Mouse (Mus musculus) cerebellum, adult 9-11 months (tissue): ENCODE results near the gene Lgr6.

Source experiments
- DNase-seq: peaks from one replicate; pipeline ENCODE4 v3.0.0; 2022

The Lgr6 gene

GRCm38 (mm10) chr1:134947590-134947989 lies 157.5 kb downstream of the Lgr6 start:
- no peak for DNase-seq

DNA sequence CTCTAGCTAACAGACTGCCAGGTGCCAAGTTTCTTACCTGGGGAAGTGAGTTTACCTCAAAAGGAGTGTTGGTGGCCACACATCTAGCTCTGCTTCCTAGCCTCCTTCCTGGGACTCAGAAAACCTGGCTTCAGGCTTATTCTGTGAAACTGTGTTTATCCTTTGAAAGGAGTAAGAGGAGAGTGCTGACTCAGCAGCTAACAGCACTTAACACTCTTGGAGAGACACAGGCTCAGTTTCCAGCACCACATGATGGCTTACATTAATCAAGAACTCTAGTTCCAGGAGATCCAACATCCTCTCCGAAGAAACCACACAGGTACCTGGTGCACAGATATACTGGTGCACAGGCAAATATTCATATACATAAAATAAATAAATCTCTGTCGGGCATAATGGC lies 162.2 kb downstream of the Lgr6 start:
- DNase-seq, result no peak

GRCm38 (mm10) chr1:134940863-134941262 lies 164.2 kb downstream of the Lgr6 start:
- no peak for DNase-seq

- DNase-seq, result no peak
These were observed 166.8 kb downstream of the Lgr6 start for GRCm38 (mm10) chr1:134938233-134938632.

- DNase-seq, result no peak
These were observed 168.7 kb downstream of the Lgr6 start for GRCm38 (mm10) chr1:134936335-134936734.
